Mouse (Mus musculus): Measurements from ENCODE around the gene Rnf145.

Gene Rnf145

GRCm38 (mm10) chr11:44509906-44510305 is 8.9 kb upstream of the Rnf145 start:
- no peak for DNase-seq (ENCODE audit: low spot score in 2 of 2)

- no peak for DNase-seq (ENCODE audit: low spot score in 2 of 2)
Observed at GRCm38 (mm10) chr11:44510371-44510770, 8.4 kb upstream of the Rnf145 start.

- peak in 1 of 2 experiments; percentile 46 for DNase-seq (ENCODE audit: low spot score in 2 of 2)
Observed at GRCm38 (mm10) chr11:44512044-44513025, 6.4 kb upstream of the Rnf145 start.

GRCm38 (mm10) chr11:44513026-44513422 is 5.7 kb upstream of the Rnf145 start:
- no peak for DNase-seq (ENCODE audit: low spot score in 2 of 2)

- no peak for DNase-seq (ENCODE audit: low spot score in 2 of 2)
Observed at GRCm38 (mm10) chr11:44514666-44515065, 4.1 kb upstream of the Rnf145 start.

GRCm38 (mm10) chr11:44516362-44516761 is 2.4 kb upstream of the Rnf145 start:
- no peak for DNase-seq (ENCODE audit: low spot score in 2 of 2)

GRCm38 (mm10) chr11:44517561-44518280 is 1.0 kb upstream of the Rnf145 start:
- DNase-seq (ENCODE audit: low spot score in 2 of 2), result no peak

- DNase-seq (ENCODE audit: low spot score in 2 of 2), result peak in 1 of 2 experiments; percentile 35
Observed at GRCm38 (mm10) chr11:44519096-44519949, 559 bp downstream of the Rnf145 start.

- peak; percentile 48 to 75 for DNase-seq (ENCODE audit: low spot score in 2 of 2)
Observed at GRCm38 (mm10) chr11:44519950-44520761, 1.4 kb downstream of the Rnf145 start.

GRCm38 (mm10) chr11:44522594-44522993 is 3.8 kb downstream of the Rnf145 start:
- no peak for DNase-seq (ENCODE audit: low spot score in 2 of 2)

GRCm38 (mm10) chr11:44525765-44526164 is 7.0 kb downstream of the Rnf145 start:
- no peak for DNase-seq (ENCODE audit: low spot score in 2 of 2)

GRCm38 (mm10) chr11:44526654-44527263 is 8.0 kb downstream of the Rnf145 start:
- DNase-seq (ENCODE audit: low spot score in 2 of 2), result no peak

- DNase-seq (ENCODE audit: low spot score in 2 of 2), result no peak
Observed at GRCm38 (mm10) chr11:44528560-44529199, 9.9 kb downstream of the Rnf145 start.

- DNase-seq (ENCODE audit: low spot score in 2 of 2), result no peak
Observed at GRCm38 (mm10) chr11:44529200-44529599, 10.4 kb downstream of the Rnf145 start.

GRCm38 (mm10) chr11:44529716-44530115 is 11.0 kb downstream of the Rnf145 start:
- DNase-seq (ENCODE audit: low spot score in 2 of 2), result no peak

GRCm38 (mm10) chr11:44530382-44530781 is 11.6 kb downstream of the Rnf145 start:
- DNase-seq (ENCODE audit: low spot score in 2 of 2), result no peak

- peak in 1 of 2 experiments; percentile 42 for DNase-seq (ENCODE audit: low spot score in 2 of 2)
Observed at GRCm38 (mm10) chr11:44530867-44531266, 12.1 kb downstream of the Rnf145 start.

- DNase-seq (ENCODE audit: low spot score in 2 of 2), result no peak
Observed at GRCm38 (mm10) chr11:44531617-44532016, 12.9 kb downstream of the Rnf145 start.

- no peak for DNase-seq (ENCODE audit: low spot score in 2 of 2)
Observed at GRCm38 (mm10) chr11:44532846-44533781, 14.3 kb downstream of the Rnf145 start.
